Mouse (Mus musculus) thymus, adult 2 months (tissue): Measurements from ENCODE around the gene Dgkd.

Source experiments
- CTCF ChIP-seq: fragments of 200-500 bp; IDR thresholded peaks from 2 replicates; pipeline ENCODE4 v1.5.1; 2012; ENCODE audit warnings: mild to moderate bottlenecking, control low read depth, low read length, moderate library complexity, borderline replicate concordance; ENCODE audit not compliant: control insufficient read depth, poor library complexity, insufficient read depth; ENCODE audit errors: extremely low read depth
- POLR2A ChIP-seq: fragments of 200-500 bp; IDR thresholded peaks from 2 replicates; pipeline ENCODE4 v1.6.1; 2012; ENCODE audit warnings: mild to moderate bottlenecking, low read length, control low read depth, moderate library complexity; ENCODE audit not compliant: control insufficient read depth, poor library complexity, insufficient read depth; ENCODE audit errors: extremely low read depth

- TF ChIP-seq POLR2A (no peak), CTCF (no peak)
Measured at GRCm38 (mm10) chr1:87813681-87814080, 39.4 kb upstream of the Dgkd start.
